Mouse (Mus musculus) monocyte, adult 59 days (primary cell): ENCODE data around the gene 2310079G19Rik. TPM values are rescaled to one million over a fixed set of nuclear protein-coding genes. Genes with fewer than 3 reads are reported as not detected.

ENCODE experiments used
- total RNA-seq, 2 experiments: library from RNA; stranded (reverse); gene quantifications; one replicate each; pipeline ENCODE4 v1.2.4; 2023

Gene 2310079G19Rik
- not detected for total RNA-seq

GRCm38 (mm10) chr16:88627566-88627965, at the start of gene 2310079G19Rik:
2310079G19Rik (minus strand) TSS chr16:88627666.

GRCm38 (mm10) chr16:88671571-88671970, 44.1 kb upstream of the 2310079G19Rik start, which contains the start of gene Krtap27-1:
Krtap27-1 (minus strand) TSS chr16:88671671.

GRCm38 (mm10) chr16:88647358-88647846, 19.9 kb upstream of the 2310079G19Rik start, which contains the start of gene Krtap26-1:
Krtap26-1 (minus strand) TSS chr16:88647796.

GRCm38 (mm10) chr16:88611922-88612321, 15.5 kb downstream of the 2310079G19Rik start, which contains the start of gene Krtap24-1:
Krtap24-1 (minus strand) TSS chr16:88612279.

Other genes starting within 250 kb of the 2310079G19Rik start
- gene Cldn17, start 120.7 kb downstream of the 2310079G19Rik start, total RNA-seq, result not detected
- not detected for gene Cldn8, start 64.5 kb downstream of the 2310079G19Rik start, total RNA-seq
- not detected for gene Krtap24-1, start 15.4 kb downstream of the 2310079G19Rik start, total RNA-seq
- gene Krtap26-1, start 20.1 kb upstream of the 2310079G19Rik start, total RNA-seq, result not detected
- not detected for gene Krtap27-1, start 44.0 kb upstream of the 2310079G19Rik start, total RNA-seq
- gene 2310061N02Rik, start 80.3 kb upstream of the 2310079G19Rik start, total RNA-seq, result not detected
- not detected for gene Krtap13-1, start 101.2 kb upstream of the 2310079G19Rik start, total RNA-seq
- not detected for gene Krtap13, start 124.0 kb upstream of the 2310079G19Rik start, total RNA-seq
- not detected for gene 2310034C09Rik, start 131.2 kb upstream of the 2310079G19Rik start, total RNA-seq
- not detected for gene 2310057N15Rik, start 146.5 kb upstream of the 2310079G19Rik start, total RNA-seq
- gene Gm5965, start 150.2 kb upstream of the 2310079G19Rik start, total RNA-seq, result not detected
- not detected for gene Gm20741, start 184.6 kb upstream of the 2310079G19Rik start, total RNA-seq
- not detected for gene Krtap15, start 192.5 kb upstream of the 2310079G19Rik start, total RNA-seq
- not detected for gene Krtap14, start 198.5 kb upstream of the 2310079G19Rik start, total RNA-seq
- not detected for gene Krtap19-1, start 241.7 kb upstream of the 2310079G19Rik start, total RNA-seq
- gene Krtap19-2, start 246.6 kb upstream of the 2310079G19Rik start, total RNA-seq, result not detected